Mouse (Mus musculus) NIH3T3 (cell line): ENCODE data around the gene Gm1113.

Source experiments
- DNase-seq: peaks from one replicate; pipeline ENCODE4 v3.0.0-alpha.2; 2012; ENCODE audit warnings: low read depth

The Gm1113 gene

DNA sequence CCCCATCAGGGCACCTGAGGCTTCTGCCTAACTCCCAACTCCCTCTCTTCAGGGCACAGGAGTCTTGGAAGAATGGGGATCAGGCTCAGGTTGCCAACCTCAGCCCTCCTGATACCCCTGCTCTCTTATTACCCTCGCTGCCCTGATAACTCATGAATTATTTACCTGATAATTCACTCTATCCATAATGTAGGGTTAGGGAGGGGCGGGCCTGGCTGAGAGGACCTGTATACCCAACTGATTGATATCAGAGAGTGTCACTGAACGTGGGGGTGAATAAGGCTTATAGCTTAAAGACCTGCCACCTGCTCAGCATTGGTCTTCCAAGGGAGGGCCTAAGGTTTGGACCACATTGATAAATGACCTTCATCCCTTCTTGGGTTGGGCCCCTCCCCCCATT is at the start of gene Gm1113:
Gm1113 (minus strand) TSS at position 101 of the 400 bp plus-strand sequence.
- no peak for DNase-seq

GRCm38 (mm10) chr9:35564536-35565240 is 46.6 kb upstream of the Gm1113 start:
- no peak for DNase-seq

DNA sequence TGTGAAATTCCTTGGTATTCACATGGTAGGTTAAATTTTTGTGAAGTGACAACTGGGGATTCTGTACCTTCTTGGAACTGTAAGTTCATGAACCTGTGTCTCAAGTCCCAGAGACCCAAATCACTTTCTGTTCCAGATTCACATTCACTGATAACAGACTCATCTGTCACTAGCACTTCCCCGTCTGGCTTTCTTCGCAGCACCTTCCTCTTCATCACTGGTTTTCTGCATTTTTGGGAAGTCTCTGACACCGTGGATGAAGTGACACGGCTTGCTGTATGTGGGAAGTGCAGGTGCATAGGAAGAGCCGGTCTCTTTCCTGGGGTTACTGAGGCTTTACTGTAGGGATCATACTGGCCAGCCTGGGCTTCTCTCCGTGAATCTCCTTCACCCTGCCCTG is 43.5 kb upstream of the Gm1113 start:
- no peak for DNase-seq

- no peak for DNase-seq
Observed at GRCm38 (mm10) chr9:35561076-35561475, 43.0 kb upstream of the Gm1113 start.

DNA sequence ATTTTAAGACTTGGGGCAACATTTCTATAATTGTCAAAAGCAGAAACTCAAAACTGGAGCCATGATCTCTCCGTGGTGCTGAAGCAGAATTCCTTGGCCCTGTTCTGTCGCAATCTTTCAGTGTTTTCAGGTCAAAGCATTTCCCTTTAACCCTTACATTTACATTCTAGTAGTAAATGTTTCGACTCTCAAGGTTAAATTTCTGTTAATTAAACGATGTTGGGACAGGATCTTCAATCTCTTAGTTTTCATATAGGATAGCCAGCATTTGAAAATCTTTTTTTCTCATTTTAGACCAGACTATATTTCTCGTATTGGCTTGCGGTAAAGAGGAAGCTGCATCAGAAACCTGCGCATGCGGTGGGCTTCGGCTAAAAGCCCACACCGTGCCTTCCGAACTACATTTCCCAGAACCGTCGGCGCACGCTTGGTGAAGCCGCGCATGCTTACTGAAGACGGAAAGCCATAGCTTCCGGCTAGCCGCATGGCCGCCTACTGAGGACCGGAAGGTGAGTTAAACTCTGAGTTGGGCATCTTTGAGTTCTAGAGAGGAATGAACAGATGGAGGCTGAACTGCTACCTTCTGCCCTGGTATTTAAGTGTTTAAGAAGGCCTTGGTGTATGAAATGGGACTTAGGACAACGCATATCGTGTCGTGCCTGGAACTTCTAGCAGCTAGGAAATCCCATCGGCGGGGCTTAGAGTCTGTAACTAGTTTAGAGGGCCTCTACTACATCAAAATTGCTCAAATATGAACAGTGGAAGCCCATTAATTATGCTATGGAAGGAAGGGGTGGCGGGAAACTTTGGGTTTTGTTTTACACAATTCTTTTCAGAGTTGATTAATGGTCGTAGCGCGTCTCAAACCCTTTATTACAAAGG is 41.2 kb upstream of the Gm1113 start:
- peak; percentile 84 for DNase-seq

- DNase-seq: no peak
Observed at GRCm38 (mm10) chr9:35558257-35559008, 40.4 kb upstream of the Gm1113 start, which contains the start of the genes Ddx25 and Pus3. Gene Ddx25, minus strand, starts transcription at chr9:35558528. Gene Pus3, plus strand, starts transcription at chr9:35558595.

DNA sequence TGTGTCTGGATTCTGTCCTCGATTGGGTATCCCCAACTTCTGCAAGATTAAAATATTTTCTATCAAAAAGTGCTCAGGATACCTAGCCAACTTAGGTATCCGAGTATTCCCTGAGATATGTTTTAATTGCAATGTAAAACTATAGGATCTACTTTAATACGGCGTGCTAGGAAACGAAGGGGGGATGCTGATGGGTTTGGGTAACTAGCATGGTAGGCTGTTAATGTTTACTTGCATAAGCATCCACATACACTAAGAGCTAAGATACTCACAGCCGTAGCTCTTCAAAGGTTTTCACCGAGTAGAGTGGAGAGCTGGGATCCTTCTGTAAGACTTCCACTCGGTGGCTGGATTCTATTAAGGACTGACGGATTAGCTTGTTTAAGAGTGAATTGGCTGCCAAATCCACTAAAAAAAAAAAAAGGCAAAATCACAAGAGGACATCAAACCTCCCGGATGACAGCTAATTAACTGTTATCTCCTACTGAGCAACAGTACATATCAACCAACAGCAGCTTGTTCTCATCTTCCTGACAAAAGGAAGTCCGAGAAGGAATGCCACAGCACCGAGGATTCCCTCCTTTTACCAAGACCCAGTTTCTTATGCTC is 38.5 kb upstream of the Gm1113 start:
- no peak for DNase-seq

- no peak for DNase-seq
Observed at GRCm38 (mm10) chr9:35548455-35548854, 30.4 kb upstream of the Gm1113 start.

DNA sequence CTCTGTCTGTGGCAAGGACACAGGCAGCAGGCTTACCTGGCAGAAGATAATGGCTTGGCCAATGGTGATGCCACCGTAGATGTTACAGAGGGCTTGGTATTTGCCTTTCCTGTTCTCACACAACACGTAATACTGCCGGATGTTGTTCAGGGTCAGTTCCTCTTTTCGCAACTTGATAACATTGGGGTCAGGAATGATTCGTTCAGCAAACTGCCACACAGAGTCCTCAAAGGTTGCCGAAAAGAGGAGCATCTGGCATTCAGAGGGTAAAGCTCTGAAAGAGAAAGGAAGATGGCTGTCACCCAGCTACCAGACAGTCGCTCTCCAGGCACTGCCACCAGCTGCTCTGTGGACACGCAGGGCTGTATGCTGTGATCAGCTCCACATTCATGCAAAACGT is 28.7 kb upstream of the Gm1113 start:
- no peak for DNase-seq

DNA sequence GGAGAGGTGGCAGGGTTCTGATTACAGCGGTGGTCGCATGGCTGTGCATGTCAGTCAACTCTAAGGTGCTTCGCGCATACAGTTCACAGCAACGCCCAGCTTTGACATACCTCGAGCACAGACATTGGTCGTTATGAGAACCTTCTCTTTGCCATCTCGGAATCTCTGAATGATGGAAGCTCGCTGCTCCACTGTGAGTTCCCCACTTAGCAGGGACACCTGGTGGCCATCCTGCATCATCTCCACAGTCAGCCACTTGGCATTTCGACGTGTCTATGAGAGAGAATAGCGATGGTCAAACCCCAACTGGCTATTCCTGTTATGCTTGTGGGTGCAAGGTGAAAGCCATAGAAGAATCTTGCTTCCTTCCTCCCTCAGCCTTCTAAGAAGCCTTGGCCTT is 27.6 kb upstream of the Gm1113 start:
- DNase-seq: no peak

GRCm38 (mm10) chr9:35544666-35545065 is 26.6 kb upstream of the Gm1113 start:
- DNase-seq: no peak

GRCm38 (mm10) chr9:35543099-35543860 is 25.2 kb upstream of the Gm1113 start:
- no peak for DNase-seq

- DNase-seq: no peak
Observed at GRCm38 (mm10) chr9:35541941-35542340, 23.9 kb upstream of the Gm1113 start.

- peak; percentile 92 for DNase-seq
Observed at GRCm38 (mm10) chr9:35541488-35541887, 23.4 kb upstream of the Gm1113 start.

GRCm38 (mm10) chr9:35541024-35541423 is 23.0 kb upstream of the Gm1113 start:
- no peak for DNase-seq

GRCm38 (mm10) chr9:35539001-35539750 is 21.1 kb upstream of the Gm1113 start:
- no peak for DNase-seq

- no peak for DNase-seq
Observed at GRCm38 (mm10) chr9:35535876-35536275, 17.8 kb upstream of the Gm1113 start.

- DNase-seq: peak; percentile 85
Observed at GRCm38 (mm10) chr9:35535110-35535509, 17.0 kb upstream of the Gm1113 start.

GRCm38 (mm10) chr9:35533266-35533665 is 15.2 kb upstream of the Gm1113 start:
- DNase-seq: peak; percentile 65

DNA sequence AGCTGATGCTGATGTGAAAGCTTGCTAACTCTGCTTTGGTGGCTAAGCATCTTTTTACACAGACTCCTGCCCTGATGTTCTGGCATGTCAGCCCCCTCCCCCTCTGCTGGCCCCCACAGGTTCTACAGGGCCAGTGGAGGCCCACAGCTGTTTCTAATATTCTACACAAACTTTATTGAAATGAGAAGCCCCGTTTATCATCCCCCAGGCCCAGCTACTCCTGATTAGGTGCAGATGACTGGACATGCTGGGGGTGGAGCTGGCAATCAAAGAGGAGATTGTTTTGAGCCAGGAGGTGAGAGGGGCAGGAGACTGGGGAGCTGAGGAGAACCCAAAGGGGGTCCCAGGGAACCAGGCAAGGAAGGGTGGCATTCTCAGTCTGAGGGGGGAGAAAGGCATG is 11.7 kb upstream of the Gm1113 start:
- DNase-seq: peak; percentile 75
